Mouse (Mus musculus) kidney, embryonic 16.5 days (tissue): ENCODE results near the gene Srsf10. TPM values are rescaled to one million over a fixed set of nuclear protein-coding genes. Genes with fewer than 3 reads are reported as not detected.

ENCODE experiments used
- ATAC-seq: fragments of 200-750 bp; cut with Nextera tagmentation; 2 replicates; pipeline ENCODE4 v1.8.0; 2017; ENCODE audit warnings: moderate TSS enrichment; ENCODE audit not compliant: low FRiP score, low TSS enrichment
- H3K27ac ChIP-seq: fragments of 300-500 bp; sonication (generic); 2 replicates; pipeline ENCODE4 v1.5.1; 2014; ENCODE audit warnings: low read length
- H3K27me3 ChIP-seq: fragments of 300-500 bp; sonication (generic); 2 replicates; pipeline ENCODE4 v1.6.1; 2014; ENCODE audit warnings: low read length, control low read depth, mixed read lengths; ENCODE audit not compliant: insufficient read depth
- H3K36me3 ChIP-seq: fragments of 300-500 bp; sonication (generic); 2 replicates; pipeline ENCODE4 v1.6.1; 2014; ENCODE audit warnings: low read length, control low read depth, mixed read lengths; ENCODE audit not compliant: insufficient read depth
- H3K4me1 ChIP-seq: fragments of 300-500 bp; sonication (generic); 2 replicates; pipeline ENCODE4 v1.6.1; 2014; ENCODE audit warnings: low read length, control low read depth, mixed read lengths; ENCODE audit not compliant: insufficient read depth
- H3K4me2 ChIP-seq: fragments of 300-500 bp; sonication (generic); replicated peaks from 2 replicates; pipeline ENCODE4 v1.6.1; 2014; ENCODE audit warnings: low read depth, low read length
- H3K4me3 ChIP-seq: fragments of 300-500 bp; sonication (generic); 2 replicates; pipeline ENCODE4 v1.5.1; 2014; ENCODE audit warnings: mild to moderate bottlenecking, low read length
- H3K9ac ChIP-seq: fragments of 300-500 bp; sonication (generic); replicated peaks from 2 replicates; pipeline ENCODE4 v1.6.1; 2014; ENCODE audit warnings: low read length
- H3K9me3 ChIP-seq: fragments of 300-500 bp; sonication (generic); 2 replicates; pipeline ENCODE4 v1.6.1; 2016; ENCODE audit warnings: low read length, control low read depth
- WGBS: fragments of 180-500 bp; shearing (Covaris S2); extraction: QIAGEN DNeasy Blood & Tissue Kit; methylation state at CpG from one replicate; pipeline ENCODE4 v1.1.7; 2014; 5-methylcytosine and 5-hydroxymethylcytosine counted together
- polyA plus RNA-seq: library from polyadenylated mRNA; unstranded; fragments of >200 nt; fragmentation: Nextera tagmentation; extraction: Ambion mirVana; gene quantifications from 2 replicates; pipeline ENCODE4 v1.2.1, GENCODE M21; 2015

Gene Srsf10
- polyA plus RNA-seq, 1 experiment from 2014 or later, result 242 TPM

DNA sequence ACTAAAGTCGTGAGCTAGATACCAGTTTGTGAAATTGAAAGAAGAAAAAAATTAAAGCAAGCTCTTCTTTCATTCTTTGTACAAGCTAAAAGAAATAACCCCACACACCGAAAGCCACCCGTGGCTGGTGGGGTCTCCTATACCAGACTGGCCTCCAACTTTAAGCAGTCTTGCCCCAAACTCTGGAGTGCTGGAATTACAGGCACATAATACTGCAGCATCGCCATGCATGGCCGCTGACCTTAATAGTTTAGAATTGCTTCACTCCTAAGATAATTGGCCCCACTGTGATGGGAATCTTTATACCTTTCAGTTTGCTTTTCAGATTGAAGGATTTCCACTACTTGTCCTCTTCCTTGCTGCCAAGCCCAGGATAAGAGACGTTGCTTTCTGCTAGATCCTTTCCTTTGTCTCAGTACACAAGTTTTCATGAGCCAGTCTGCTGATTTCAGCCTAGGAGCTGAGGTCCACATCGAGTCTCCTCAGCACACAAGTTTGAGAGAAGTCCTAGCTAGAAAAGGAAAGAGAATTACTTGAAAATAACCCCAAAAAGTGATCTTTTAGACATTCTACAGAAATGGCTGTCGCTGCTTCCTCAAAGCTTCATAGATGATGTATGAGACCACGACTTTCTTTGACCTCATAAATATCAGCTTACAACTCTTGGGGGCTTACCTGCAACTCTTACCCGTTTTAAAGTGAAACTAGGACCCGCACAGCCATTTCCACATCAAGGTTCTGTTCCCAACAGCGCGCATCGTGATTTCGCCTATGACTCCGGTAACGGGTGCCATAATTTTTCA is 17.2 kb downstream of the Srsf10 start:
- ATAC-seq, result no peak
- Histone ChIP-seq H3K9ac (peak overlapping the region; percentile 99), H3K4me1 (peaks cover 60% of the 10 kb centered on the region), H3K9me3 (no peaks in the 10 kb centered on the region), H3K27ac (peak overlapping the region; percentile 100), H3K4me2 (peak overlapping the region; percentile 84), H3K27me3 (no peaks in the 10 kb centered on the region), H3K4me3 (peak overlapping the region; percentile 81), H3K36me3 (peaks cover 15% of the 10 kb centered on the region)
- 5% methylated on average over 17 of the region's 17 CpGs for WGBS

DNA sequence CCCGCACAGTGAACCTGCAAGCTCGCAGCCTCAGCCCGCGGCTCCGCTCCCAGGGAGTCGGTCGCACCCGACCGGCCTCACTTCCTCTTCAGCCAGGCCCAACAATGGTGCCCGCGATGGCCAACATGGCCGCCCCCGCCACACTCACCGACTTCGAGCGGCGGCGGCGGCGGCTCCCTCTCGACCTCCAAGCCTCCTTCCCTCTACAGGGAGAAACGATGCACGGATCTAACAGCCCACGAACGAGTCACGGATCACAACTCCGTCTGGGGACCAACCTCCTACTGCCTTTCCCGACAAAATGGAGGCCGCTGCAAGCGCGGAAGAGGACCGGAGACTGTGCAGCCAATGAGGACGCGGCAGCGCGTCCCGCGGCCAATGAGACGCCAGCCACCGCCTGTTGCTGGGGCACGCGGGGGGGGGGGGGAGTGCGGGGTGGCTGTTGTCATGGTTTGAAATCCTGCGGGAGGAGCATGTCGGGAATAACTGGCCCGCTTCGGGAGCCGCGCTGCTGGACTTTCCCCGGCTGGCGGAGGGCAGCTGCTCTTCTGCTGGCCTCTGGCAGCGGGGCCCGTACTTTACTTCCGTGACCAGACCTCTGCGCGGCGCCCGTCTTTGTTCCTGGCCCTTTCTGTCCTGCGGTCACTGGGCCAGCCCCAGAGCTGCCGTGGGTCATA is 18.1 kb downstream of the Srsf10 start, which contains the start of gene Pnrc2:
Gene Pnrc2 (minus strand): TSS at position 325 of the 677 bp plus-strand sequence.
- WGBS, result under 1% methylated on average over 55 of the region's 60 CpGs
- Histone ChIP-seq H3K4me2 (peak within 1 kb of the TSS; percentile 84), H3K36me3 (peaks cover 15% of the 10 kb centered on the region), H3K27ac (peak within 1 kb of the TSS; percentile 100), H3K27me3 (no peaks in the 10 kb centered on the region), H3K9me3 (no peaks in the 10 kb centered on the region), H3K4me1 (peaks cover 59% of the 10 kb centered on the region), H3K9ac (peak within 1 kb of the TSS; percentile 99), H3K4me3 (peak within 1 kb of the TSS; percentile 81)
- peak; percentile 95 for ATAC-seq

DNA sequence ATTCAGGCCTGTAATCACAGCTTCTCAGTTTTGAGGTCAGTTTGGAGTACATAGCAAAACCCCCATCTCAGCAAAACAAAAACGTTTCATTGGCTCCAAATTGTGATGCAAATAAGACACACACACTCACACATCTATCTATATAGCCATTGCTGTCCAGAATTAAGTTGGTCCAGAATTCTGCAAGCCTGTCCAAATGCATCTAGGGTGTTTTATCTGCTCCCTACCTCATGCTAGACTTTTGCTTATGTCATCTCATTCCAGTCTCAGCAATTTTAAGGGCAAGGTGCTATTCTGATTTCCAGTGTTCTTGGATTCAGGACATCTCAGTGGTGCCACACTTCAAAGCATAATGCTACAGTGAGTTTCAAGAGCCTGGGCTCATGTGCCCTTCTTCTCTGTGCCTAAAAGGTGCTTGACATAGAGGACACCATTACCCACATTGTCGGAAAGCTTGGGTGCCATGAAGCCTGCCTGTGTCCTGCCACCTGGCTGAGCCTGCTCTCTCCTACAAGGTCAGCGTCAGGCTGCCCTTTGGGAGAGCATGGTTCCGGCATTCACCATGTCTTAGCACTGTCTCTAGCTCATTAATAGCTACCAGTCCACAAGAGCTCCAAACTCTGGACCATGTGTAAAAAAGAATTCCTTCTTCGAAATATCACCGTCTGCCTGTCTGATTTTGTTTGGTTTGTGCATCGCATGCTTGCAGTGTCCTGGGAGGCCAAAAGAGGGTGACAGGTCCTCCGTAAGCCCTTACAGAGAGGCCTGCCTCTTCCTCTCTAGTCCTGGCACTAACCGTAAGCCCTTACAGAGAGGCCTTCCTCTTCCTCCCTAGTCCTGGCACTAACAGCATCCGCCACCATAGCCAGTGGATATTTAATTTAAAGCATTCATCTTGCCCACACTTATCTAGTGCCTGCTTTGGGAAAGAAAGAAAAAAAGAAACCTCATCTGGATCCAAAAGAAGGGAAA is 19.3 kb downstream of the Srsf10 start:
- H3K4me3 ChIP-seq, result no peak overlapping the region
- H3K27ac ChIP-seq, result peak overlapping the region; percentile 100
- peaks cover 15% of the 10 kb centered on the region for H3K36me3 ChIP-seq
- peak overlapping the region; percentile 99 for H3K9ac ChIP-seq
- ATAC-seq, result no peak
- H3K4me1 ChIP-seq, result peaks cover 50% of the 10 kb centered on the region
- H3K27me3 ChIP-seq, result no peaks in the 10 kb centered on the region
- 75% methylated on average over 10 of the region's 10 CpGs for WGBS
- H3K9me3 ChIP-seq, result no peaks in the 10 kb centered on the region
- H3K4me2 ChIP-seq, result peak overlapping the region; percentile 53

DNA sequence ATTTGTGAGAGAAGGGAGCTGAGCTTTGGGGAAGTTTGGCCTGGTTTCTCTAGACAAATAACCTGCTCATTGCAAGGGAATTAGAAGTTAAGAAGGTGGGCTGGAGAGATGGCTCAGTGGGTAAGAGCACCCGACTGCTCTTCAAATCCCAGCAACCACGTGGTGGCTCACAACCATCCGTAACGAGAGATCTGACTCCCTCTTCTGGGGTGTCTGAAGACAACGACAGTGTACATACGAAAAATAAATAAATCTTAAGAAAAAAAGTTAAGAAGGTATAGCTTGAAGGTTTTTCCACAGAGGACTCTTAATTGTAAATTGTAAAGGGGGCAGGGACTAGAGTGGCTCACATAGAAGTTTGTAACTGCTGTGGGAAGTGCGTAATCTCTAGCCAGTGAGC is 20.0 kb downstream of the Srsf10 start:
- H3K27ac ChIP-seq, result peak overlapping the region; percentile 100
- H3K36me3 ChIP-seq, result peaks cover 13% of the 10 kb centered on the region
- H3K9me3 ChIP-seq, result no peaks in the 10 kb centered on the region
- 23% methylated on average over 7 of the region's 7 CpGs for WGBS
- H3K4me1 ChIP-seq, result peaks cover 49% of the 10 kb centered on the region
- H3K27me3 ChIP-seq, result no peaks in the 10 kb centered on the region
- ATAC-seq, result no peak
- H3K4me3 ChIP-seq, result no peak overlapping the region
- H3K9ac ChIP-seq, result 0 out of 2 replicates have a peak overlapping the region, but pooled peaks have one; percentile 59
- 0 out of 2 replicates have a peak overlapping the region, but pooled peaks have one; percentile 52 for H3K4me2 ChIP-seq

DNA sequence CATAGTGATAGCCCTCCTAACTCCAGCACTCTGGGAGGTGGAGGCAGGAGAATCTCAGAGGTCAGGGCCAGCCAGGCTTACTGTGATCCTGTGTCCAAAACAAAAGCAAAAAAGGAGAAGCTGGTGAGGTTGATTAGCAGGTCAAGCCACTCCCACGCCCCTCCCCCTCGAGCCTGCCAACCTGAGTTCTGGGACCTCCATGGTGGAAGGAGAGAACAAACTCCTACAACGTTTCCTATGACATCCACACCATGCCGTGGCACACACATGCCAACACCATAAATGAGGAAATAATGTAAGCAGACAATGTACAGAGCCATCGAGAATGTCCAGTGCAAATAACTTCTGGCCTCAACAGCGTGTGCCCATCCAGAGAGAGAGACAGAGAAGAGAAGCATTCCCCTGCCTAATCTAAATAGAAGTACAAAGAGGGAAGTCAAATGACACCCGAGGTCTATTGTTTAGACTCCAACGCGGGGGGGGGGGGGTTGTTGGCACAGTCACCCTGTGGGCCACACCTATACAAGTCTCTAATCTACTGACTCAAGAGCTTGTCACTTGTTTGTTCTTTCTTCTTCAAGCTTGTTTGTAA is 20.5 kb downstream of the Srsf10 start:
- ATAC-seq, result no peak
- Histone ChIP-seq H3K27ac (peak overlapping the region; percentile 100), H3K4me1 (peaks cover 46% of the 10 kb centered on the region), H3K4me3 (peak overlapping the region; percentile 31), H3K9ac (peak overlapping the region; percentile 59), H3K27me3 (no peaks in the 10 kb centered on the region), H3K9me3 (no peaks in the 10 kb centered on the region), H3K36me3 (peaks cover 12% of the 10 kb centered on the region), H3K4me2 (peak overlapping the region; percentile 52)
- 3% methylated on average over 9 of the region's 9 CpGs for WGBS

DNA sequence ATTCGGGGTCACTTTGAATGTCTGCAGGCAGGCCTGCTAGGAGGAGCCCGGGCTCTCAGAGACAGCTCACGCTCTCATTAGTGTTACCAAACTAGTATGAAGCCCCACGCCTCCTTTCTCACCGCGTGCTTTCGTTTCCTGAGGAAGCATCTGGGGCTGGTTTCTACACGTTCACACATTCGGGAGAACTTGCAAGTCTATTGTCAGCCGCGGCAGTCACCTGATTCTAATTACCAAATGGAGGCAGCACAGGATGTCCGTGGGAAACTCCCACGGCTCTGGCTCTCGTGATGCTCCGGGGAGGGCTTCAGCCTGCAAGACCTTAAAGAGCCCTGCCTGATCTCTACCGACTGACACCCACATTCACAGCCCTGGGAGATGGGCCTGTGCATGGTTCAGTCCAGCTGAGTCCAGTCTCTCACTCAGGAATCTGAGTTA is 21.1 kb downstream of the Srsf10 start:
- peaks cover 43% of the 10 kb centered on the region for H3K4me1 ChIP-seq
- H3K36me3 ChIP-seq, result peaks cover 9% of the 10 kb centered on the region
- peak overlapping the region; percentile 31 for H3K4me3 ChIP-seq
- no peaks in the 10 kb centered on the region for H3K27me3 ChIP-seq
- H3K4me2 ChIP-seq, result peak overlapping the region; percentile 52
- WGBS, result 2% methylated on average over 16 of the region's 16 CpGs
- H3K9ac ChIP-seq, result peak overlapping the region; percentile 59
- H3K9me3 ChIP-seq, result no peaks in the 10 kb centered on the region
- ATAC-seq, result peak; percentile 10; the same call in 1 of the 2 replicates
- peak overlapping the region; percentile 100 for H3K27ac ChIP-seq

DNA sequence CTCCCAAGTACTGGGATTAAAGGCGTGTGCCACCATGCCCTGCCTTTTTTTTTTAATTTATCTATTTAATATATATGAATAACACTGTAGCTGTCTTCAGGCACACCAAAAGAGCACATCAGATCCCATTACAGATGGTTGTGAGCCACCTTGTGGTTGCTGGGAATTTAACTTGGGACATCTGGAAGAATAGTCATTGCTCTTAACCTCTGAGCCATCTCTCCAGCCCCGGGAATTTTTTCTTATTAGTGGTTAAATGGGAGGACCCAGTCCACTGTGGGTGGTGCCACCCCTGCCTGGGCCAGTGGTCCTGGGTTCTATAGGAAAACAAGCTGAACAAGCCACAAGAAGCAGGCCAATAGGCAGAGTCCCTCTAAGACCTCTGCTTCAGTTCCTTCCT is 22.2 kb downstream of the Srsf10 start:
- H3K4me3 ChIP-seq, result no peak overlapping the region
- no peaks in the 10 kb centered on the region for H3K9me3 ChIP-seq
- H3K36me3 ChIP-seq, result no peaks in the 10 kb centered on the region
- H3K4me2 ChIP-seq, result no peak overlapping the region
- WGBS, result 60% methylated on average over 2 of the region's 2 CpGs
- H3K27me3 ChIP-seq, result no peaks in the 10 kb centered on the region
- H3K27ac ChIP-seq, result no peak overlapping the region
- H3K9ac ChIP-seq, result no peak overlapping the region
- ATAC-seq, result no peak
- H3K4me1 ChIP-seq, result peaks cover 35% of the 10 kb centered on the region

DNA sequence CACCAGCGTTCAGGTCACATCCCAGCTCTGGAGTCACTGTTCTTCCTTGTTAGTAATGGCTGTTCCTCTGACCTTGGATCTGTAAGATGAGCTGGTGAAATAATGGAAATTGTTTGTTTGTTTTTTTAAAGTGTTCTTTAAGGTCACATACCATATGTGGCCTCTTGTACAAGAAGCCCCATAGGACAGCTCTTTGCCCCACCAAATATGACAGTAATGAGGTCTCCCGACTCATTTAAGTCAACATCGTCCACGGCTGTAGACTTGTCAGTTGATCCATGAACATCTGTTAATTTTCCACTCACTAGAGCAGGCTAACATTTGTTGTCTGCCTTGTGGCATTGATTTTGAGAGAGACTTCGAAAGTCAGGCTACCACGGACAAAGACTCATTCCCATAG is 23.5 kb downstream of the Srsf10 start:
- Histone ChIP-seq H3K27me3 (no peaks in the 10 kb centered on the region), H3K4me2 (no peak overlapping the region), H3K4me3 (no peak overlapping the region), H3K9ac (no peak overlapping the region), H3K9me3 (no peaks in the 10 kb centered on the region), H3K4me1 (peaks cover 45% of the 10 kb centered on the region), H3K36me3 (no peaks in the 10 kb centered on the region), H3K27ac (no peak overlapping the region)
- WGBS, result 63% methylated on average over 6 of the region's 6 CpGs
- no peak for ATAC-seq

DNA sequence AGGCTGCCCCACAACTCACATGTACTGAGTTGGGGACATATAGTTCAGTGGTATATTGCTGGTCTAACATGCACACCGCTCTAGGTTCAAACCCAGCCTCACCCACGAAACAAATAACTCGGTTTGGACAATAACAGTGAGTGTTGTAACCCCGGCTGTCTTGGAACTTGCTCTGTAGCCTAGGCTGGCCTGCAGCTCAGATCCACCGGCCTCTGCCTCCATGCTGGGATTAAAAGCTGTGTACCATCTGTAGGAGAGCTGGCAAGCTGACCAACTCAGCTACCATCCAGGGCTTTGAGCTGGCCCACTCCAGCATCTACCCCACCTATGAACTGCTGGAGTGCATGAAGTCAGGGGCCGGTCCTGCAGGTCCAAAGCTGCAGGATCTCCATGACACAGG is 24.5 kb downstream of the Srsf10 start:
- H3K9me3 ChIP-seq, result no peaks in the 10 kb centered on the region
- no peak overlapping the region for H3K9ac ChIP-seq
- no peak overlapping the region for H3K27ac ChIP-seq
- no peaks in the 10 kb centered on the region for H3K27me3 ChIP-seq
- H3K4me1 ChIP-seq, result peaks cover 41% of the 10 kb centered on the region
- H3K4me2 ChIP-seq, result no peak overlapping the region
- H3K4me3 ChIP-seq, result no peak overlapping the region
- ATAC-seq, result no peak
- H3K36me3 ChIP-seq, result no peaks in the 10 kb centered on the region
- WGBS, result 94% methylated on average over 6 of the region's 6 CpGs
